Mouse (Mus musculus) T-cell, adult 2 months (primary cell): ENCODE measurements around the gene Wdr25.
"Not testable (repeated sequence)": the region's sequence is repeated elsewhere in the genome, so short reads cannot be mapped to it uniquely, and the experiment has no call there.

ENCODE experiments used
- DNase-seq: peaks from one replicate; pipeline ENCODE4 v3.0.0; 2022; ENCODE audit warnings: low spot score

Gene Wdr25

GRCm38 (mm10) chr12:108892989-108893714 lies at the start of gene Wdr25:
TSS of gene Wdr25 (plus strand) at chr12:108893631.
- peak; percentile 49 for DNase-seq

DNA sequence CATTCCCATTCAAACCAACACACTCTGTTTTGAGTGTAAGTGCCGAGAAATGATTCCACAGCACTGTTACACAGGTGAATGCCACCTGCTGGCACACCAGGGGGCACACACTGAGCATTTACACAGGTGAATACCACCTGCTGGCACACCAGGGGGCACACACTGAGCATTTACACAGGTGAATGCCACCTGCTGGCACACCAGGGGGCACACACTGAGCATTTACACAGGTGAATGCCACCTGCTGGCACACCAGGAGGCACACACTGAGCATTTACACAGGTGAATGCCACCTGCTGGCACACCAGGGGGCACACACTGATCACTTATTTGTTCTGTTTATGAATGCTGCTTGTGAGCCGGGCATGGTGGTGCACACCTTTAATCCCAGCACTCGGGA lies 45.4 kb upstream of the Wdr25 start:
- not testable (repeated sequence) for DNase-seq

DNA sequence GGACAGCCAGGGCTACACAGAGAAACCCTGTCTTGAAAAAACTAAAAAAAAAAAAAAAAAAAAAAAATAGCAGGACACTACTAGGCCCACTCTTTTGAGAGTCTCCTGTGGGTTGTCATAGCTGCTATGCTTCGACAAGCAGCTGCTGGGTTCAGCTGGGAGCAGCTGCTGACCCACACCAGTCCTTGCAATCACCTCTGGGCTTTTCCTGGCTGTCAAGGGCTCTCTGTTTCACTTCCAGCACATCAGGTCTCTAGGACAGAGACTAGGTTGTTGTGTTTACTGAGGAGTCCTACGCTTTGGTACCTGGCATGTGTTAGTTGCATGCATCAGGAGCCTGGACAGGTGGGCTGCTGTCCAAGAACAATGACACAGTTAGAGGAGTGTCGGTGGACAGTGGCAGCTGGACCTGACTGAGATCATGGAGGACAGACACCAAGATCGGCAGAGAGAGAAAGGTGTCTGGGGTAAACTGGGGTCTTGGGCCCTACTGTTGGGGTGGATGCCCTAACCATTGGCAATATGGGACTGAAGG lies 43.9 kb upstream of the Wdr25 start:
- no peak for DNase-seq

DNA sequence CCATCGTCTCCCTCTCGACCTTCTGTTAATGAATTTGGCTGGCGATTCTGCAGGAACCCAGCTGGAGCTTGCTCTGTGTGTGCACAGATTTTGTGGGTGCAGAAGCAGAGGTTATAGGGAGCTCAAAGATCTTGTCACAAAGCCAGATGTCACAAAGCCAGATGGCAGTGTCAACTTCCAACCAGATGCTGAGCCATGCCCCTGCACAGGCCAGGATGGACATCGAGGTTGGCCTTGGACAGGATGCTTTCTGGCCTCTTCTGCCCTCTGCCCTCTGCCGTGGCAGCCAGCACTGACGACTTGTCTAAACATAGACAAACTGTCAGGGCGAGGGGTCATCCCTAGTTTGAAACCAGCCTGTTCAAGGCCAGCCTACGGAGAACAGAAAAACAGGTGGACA lies 43.3 kb upstream of the Wdr25 start:
- DNase-seq = no peak

- DNase-seq = no peak
Measured at GRCm38 (mm10) chr12:108850886-108851285, 42.5 kb upstream of the Wdr25 start.

- DNase-seq = no peak
Measured at GRCm38 (mm10) chr12:108852822-108853221, 40.6 kb upstream of the Wdr25 start.

DNA sequence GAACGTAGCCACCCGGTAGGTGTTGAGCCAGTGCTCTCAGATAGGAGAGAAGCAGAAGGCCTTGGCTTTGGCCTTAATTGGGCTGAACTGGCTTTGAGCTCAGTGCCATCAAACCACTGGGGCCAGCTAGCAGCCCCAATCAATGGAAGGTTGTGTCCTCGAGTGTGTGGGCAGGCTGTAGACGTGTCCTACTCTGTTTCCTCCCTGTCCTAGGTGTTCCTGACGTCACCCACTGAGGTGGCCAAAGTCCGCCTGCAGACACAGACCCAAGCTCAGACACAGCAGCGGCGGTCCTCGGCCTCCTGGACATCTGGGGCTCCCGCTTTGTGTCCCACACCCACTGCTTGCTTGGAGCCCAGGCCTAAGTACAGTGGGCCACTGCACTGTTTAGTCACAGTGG lies 38.4 kb upstream of the Wdr25 start:
- DNase-seq = no peak

DNA sequence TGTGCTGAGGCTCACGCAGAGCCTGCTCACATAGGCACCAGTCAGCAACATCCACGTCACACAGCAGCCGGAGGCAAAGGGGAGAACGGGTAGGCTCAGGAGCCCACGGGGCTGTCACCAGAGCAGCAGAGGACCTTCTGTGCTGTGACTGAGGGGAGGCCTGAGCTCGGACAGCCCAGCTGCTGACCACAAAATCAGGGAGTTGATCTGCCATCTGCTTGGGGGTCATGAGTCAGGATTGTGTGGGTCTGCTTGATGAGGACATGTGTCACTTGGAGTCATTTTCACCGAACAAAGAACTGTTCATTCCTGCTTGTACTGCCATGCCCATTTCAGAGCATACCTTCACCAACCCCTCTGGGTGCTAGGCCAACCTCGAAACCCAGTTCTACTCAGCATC lies 37.2 kb upstream of the Wdr25 start:
- DNase-seq = no peak

GRCm38 (mm10) chr12:108857109-108857508 lies 36.3 kb upstream of the Wdr25 start:
- no peak for DNase-seq

DNA sequence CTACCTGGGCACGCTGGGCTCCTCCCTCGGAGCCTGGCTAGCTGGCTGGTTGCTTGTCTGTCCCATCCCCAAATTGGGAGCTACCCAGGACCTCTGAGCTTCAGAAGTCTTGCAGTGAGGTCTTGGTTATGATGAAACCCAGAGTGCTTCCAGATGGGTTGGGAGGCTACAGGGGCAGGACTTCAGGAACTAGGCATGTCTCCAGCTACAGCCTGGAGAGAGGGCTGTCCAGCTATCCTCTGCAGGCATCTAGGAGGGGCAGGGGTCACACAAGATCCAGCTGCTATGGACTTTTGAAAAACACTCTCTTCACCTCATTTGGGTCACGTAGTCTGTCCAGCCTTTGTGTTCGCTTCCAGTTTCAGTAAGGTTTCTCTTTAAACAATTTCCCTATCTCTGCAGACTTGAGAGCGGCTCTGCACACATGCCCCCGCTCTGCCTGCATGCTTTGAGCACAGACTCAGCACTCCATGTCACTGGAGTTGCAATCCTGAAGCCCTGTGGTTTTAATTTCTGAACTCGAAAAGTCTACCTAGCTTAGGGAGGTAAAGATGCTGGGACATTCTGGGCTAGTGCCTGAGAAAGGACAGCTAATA lies 35.7 kb upstream of the Wdr25 start:
- no peak for DNase-seq

DNA sequence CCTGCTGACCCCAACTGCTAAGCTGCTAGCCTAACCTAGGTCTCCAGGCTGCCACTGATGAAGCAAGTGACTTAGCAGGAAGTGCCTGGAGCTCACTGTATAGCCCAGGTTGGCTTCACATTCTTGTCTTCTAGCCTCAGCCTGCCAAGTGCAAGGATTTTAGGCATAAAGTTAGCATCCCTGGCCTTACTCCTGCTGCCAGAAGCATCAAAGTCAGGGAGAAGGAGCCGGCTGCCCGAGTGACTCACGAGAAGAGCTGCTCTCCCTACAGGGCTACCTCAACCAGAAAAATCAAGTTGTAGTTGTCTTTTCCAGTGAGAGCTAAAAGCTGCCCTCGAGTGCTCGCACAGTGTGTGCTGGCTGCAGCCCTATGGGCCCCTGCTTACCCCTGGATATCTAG lies 34.9 kb upstream of the Wdr25 start:
- no peak for DNase-seq

GRCm38 (mm10) chr12:108865007-108865494 lies 28.4 kb upstream of the Wdr25 start:
- no peak for DNase-seq

DNA sequence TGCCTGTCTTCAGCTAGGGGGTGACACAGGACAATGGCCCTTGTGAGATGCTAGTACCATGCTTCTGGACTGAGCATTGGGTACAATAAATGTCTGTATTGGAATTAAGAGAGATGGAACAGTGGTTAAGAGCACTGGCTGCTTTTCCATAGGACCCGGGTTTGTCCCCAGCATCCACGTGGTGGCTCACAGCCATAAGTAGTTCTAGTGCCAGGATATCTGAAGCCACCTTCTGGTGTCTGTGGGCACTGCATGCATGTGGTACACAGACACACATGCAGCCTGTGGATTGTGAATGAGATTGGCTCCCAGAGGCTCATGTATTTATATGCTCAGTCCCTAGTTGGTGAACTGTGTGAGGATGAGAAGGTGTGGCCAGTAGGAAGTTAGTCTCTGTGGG lies 23.9 kb upstream of the Wdr25 start:
- no peak for DNase-seq

DNA sequence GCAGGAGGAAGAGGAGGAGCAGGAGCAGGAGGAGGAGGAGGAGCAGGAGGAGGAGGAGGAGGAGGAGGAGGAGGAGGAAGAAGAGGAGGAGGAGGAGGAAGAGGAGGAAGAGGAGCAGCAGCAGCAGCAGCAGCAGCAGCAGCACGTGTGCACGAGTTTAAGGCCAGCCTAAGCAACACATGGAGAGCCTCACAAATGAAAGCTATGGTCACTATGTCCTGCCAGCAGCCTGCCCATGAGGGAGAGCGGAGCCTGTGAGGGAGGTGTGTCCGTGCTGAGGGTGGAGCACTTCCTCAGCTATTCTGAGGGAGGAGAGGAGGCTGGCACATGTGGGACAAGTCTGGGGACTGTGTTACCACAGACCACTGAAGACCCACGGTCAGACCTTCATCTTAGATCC lies 20.3 kb upstream of the Wdr25 start:
- no peak for DNase-seq

DNA sequence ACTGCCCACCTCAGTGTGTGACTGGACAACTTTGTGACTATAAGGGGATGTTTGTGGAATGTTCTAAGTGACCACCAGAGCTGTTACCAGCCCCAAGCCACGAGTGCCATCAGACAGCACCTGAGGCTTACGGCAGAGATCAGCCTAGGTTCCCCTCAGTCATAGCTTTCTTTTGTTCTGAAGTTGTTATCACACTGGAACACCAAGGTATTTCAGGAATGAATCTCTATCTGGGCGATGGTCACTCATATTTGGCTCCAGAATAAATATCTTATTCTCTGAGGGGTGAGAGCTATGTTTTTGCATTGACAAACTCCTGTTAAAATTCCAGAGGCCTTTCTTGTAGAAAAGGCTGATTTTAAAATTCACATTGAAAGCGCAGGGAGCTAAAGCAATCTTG lies 14.3 kb upstream of the Wdr25 start:
- no peak for DNase-seq

DNA sequence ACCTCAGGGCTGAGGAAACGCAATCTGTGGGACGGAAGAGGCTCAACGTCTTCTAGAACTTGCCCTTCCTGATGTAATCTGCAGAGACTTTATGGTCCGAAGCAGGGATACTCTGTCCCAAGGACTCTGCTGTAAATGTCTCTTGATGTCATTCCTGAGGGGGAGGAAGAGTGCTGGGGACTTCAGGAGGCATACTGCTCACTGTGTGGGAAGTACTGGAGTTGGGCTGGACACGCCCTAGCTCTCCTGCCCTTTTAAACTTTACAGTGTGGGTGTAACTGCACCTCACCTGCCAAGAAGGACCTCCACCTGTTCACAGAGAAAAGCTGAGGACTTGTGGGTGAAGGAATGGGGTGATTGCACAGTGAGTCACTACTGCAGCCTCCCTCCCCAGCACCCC lies 12.8 kb upstream of the Wdr25 start:
- no peak for DNase-seq

DNA sequence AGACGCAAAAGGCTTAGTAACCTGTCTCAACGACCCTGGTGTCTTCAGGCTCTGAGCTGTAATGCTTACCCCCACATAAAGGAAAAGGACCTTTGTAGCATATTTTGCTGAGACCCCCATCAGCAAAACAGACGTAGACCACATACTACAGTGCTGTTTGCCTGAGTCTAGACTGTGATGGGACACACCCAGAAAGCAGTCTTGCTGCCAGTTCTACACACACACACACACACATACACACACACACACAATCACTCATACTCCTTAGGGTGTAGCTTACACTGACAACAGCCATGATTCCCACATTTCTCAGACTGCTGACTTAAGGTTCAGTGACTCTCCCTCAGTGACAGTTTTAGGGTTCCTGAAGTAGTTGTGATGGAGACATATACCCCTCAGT lies 12.2 kb upstream of the Wdr25 start:
- DNase-seq = no peak

GRCm38 (mm10) chr12:108882776-108883175 lies 10.7 kb upstream of the Wdr25 start:
- DNase-seq = no peak

GRCm38 (mm10) chr12:108885906-108886305 lies 7.5 kb upstream of the Wdr25 start:
- no peak for DNase-seq

DNA sequence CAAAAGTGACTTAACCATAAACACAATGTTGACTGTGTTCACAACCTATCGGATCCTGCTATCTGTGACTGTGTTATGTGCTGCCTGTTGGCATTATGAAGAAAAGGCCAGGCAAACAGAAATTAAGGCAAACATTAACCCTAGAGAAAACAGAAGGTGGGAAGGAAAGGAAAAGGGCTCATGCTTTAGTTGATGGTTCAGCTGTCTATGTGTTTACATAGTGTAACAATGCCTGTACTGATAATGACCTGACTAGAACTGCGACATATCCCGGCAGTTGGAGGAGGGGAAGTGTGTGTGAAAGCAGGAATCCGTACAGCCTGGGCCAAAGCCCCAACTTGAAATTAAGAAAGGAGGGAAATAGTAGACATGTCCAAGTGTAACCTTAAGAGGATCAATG lies 6.4 kb upstream of the Wdr25 start:
- no peak for DNase-seq

DNA sequence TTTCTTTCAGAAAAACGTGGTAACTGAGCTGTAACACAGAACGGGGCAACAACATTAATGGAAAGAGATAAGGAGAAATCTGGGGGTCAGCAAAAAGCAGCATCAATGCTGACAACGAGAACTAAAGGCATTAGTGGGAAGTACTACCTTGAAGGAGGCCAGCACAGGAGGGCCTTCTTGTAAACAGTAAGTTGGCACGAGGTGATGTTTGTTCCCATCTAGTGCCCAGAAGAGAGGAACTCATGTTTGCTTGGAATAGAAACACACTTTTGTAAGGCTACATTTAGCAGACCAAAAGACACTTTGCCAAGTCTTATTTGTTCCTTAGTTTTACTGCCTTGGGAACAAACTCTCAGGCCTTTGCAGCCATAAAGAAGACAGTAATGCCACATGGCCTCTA lies 4.8 kb upstream of the Wdr25 start:
- no peak for DNase-seq

- peak; percentile 92 for DNase-seq
Measured at GRCm38 (mm10) chr12:108893715-108894431, 442 bp downstream of the Wdr25 start, which contains the start of gene Wars. TSS of gene Wars (minus strand) at chr12:108894174.

DNA sequence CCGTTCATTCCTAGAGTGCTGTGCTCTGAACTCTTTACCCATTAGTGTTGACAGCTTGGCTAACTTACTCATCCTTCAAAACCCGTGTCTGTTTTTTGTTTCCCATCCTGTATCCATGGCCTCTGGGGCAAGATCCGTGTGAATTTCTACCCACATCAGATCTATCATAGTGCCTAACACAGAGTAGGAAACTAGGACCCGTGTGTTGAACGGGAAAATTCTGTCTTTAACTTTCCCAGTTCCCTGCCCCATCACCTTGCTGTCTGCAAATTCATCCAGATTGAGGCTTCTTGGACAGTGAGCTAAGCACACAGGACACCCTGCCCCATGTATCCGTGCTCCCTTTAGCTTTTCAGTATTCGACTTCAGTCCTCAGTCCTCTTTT lies 993 bp downstream of the Wdr25 start:
- no peak for DNase-seq
